Mouse (Mus musculus) stomach, embryonic 14.5 days (tissue): ENCODE measurements around the gene Map3k20. TPM values are rescaled to one million over a fixed set of nuclear protein-coding genes. Genes with fewer than 3 reads are reported as not detected.

Source experiments
- ATAC-seq: fragments of 200-750 bp; cut with Nextera tagmentation; 2 replicates; pipeline ENCODE4 v1.8.0; 2017; ENCODE audit warnings: low read depth, moderate TSS enrichment; ENCODE audit not compliant: insufficient number of reproducible peaks, insufficient read depth, low FRiP score
- H3K27ac ChIP-seq: fragments of 300-500 bp; sonication (generic); 2 replicates; pipeline ENCODE4 v1.5.1; 2014; ENCODE audit warnings: mild to moderate bottlenecking, low read length, moderate library complexity, mixed read lengths
- H3K27me3 ChIP-seq: fragments of 300-500 bp; sonication (generic); 2 replicates; pipeline ENCODE4 v1.6.1; 2014; ENCODE audit warnings: low read length, control low read depth, mixed read lengths; ENCODE audit not compliant: control insufficient read depth, insufficient read depth
- H3K36me3 ChIP-seq: fragments of 300-500 bp; sonication (generic); 2 replicates; pipeline ENCODE4 v1.6.1; 2014; ENCODE audit warnings: mild to moderate bottlenecking, control low read depth, low read length, moderate library complexity, mixed read lengths; ENCODE audit not compliant: control insufficient read depth, insufficient read depth
- H3K4me1 ChIP-seq: fragments of 300-500 bp; sonication (generic); 2 replicates; pipeline ENCODE4 v1.6.1; 2014; ENCODE audit warnings: low read length, control low read depth, mixed read lengths; ENCODE audit not compliant: control insufficient read depth, insufficient read depth
- H3K4me2 ChIP-seq: fragments of 300-500 bp; sonication (generic); replicated peaks from 2 replicates; pipeline ENCODE4 v1.6.1; 2014; ENCODE audit warnings: low read depth, low read length, control low read depth
- H3K4me3 ChIP-seq: fragments of 300-500 bp; sonication (generic); 2 replicates; pipeline ENCODE4 v1.5.1; 2014; ENCODE audit warnings: low read depth, low read length, control low read depth
- H3K9ac ChIP-seq: fragments of 300-500 bp; sonication (generic); replicated peaks from 2 replicates; pipeline ENCODE4 v1.6.1; 2014; ENCODE audit warnings: low read depth, mild to moderate bottlenecking, control low read depth, low read length, moderate library complexity, mixed read lengths
- H3K9me3 ChIP-seq: fragments of 300-500 bp; sonication (generic); 2 replicates; pipeline ENCODE4 v1.6.1; 2016; ENCODE audit warnings: low read depth, low read length, control low read depth; ENCODE audit not compliant: control insufficient read depth
- WGBS: fragments of 180-500 bp; shearing (Covaris S2); extraction: QIAGEN DNeasy Blood & Tissue Kit; methylation state at CpG from one replicate; pipeline ENCODE4 v1.1.7; 2014; 5-methylcytosine and 5-hydroxymethylcytosine counted together
- polyA plus RNA-seq: library from polyadenylated mRNA; unstranded; fragments of >200 nt; fragmentation: Nextera tagmentation; extraction: Ambion mirVana; gene quantifications from 2 replicates; pipeline ENCODE4 v1.2.1, GENCODE M21; 2014

Map3k20 gene
- polyA plus RNA-seq, 1 experiment from 2014 or later = 35.8 TPM

- H3K36me3 ChIP-seq = no peaks in the 10 kb centered on the region; the same call in 1 of the 2 replicates
- ATAC-seq = no peak
- H3K4me2 ChIP-seq = no peak overlapping the region
- 80% methylated on average over 3 of the region's 3 CpGs for whole genome bisulfite sequencing
- no peak overlapping the region for H3K27ac ChIP-seq
- no peaks in the 10 kb centered on the region for H3K27me3 ChIP-seq
- H3K4me1 ChIP-seq = no peaks in the 10 kb centered on the region
- H3K4me3 ChIP-seq = no peak overlapping the region
- H3K9me3 ChIP-seq = no peaks in the 10 kb centered on the region
- H3K9ac ChIP-seq = no peak overlapping the region
Measured at GRCm38 (mm10) chr2:72443960-72444359, 158.5 kb downstream of the Map3k20 start.

GRCm38 (mm10) chr2:72446106-72446505 is 160.7 kb downstream of the Map3k20 start:
- ATAC-seq = no peak
- no peak overlapping the region for H3K9ac ChIP-seq
- WGBS = 91% methylated on average over 3 of the region's 3 CpGs
- no peaks in the 10 kb centered on the region for H3K4me1 ChIP-seq
- H3K4me2 ChIP-seq = no peak overlapping the region
- no peak overlapping the region for H3K27ac ChIP-seq
- H3K27me3 ChIP-seq = no peaks in the 10 kb centered on the region
- H3K36me3 ChIP-seq = no peaks in the 10 kb centered on the region; the same call in 1 of the 2 replicates
- H3K9me3 ChIP-seq = no peaks in the 10 kb centered on the region
- H3K4me3 ChIP-seq = no peak overlapping the region

GRCm38 (mm10) chr2:72446615-72447014 is 161.2 kb downstream of the Map3k20 start:
- 41% methylated on average over 5 of the region's 5 CpGs for WGBS
- no peaks in the 10 kb centered on the region for H3K27me3 ChIP-seq
- no peak overlapping the region for H3K9ac ChIP-seq
- H3K36me3 ChIP-seq = no peaks in the 10 kb centered on the region; the same call in 1 of the 2 replicates
- no peak overlapping the region for H3K27ac ChIP-seq
- ATAC-seq = no peak
- no peaks in the 10 kb centered on the region for H3K4me1 ChIP-seq
- H3K9me3 ChIP-seq = no peaks in the 10 kb centered on the region
- H3K4me2 ChIP-seq = no peak overlapping the region
- H3K4me3 ChIP-seq = no peak overlapping the region

- no peaks in the 10 kb centered on the region for H3K27me3 ChIP-seq
- no peak for ATAC-seq
- H3K9me3 ChIP-seq = no peaks in the 10 kb centered on the region
- H3K9ac ChIP-seq = no peak overlapping the region
- H3K4me2 ChIP-seq = no peak overlapping the region
- WGBS = 42% methylated on average over 3 of the region's 3 CpGs
- no peak overlapping the region for H3K27ac ChIP-seq
- no peaks in the 10 kb centered on the region for H3K36me3 ChIP-seq
- H3K4me3 ChIP-seq = no peak overlapping the region
- H3K4me1 ChIP-seq = peaks cover 8% of the 10 kb centered on the region; the same call in 1 of the 2 replicates
Measured at GRCm38 (mm10) chr2:72453563-72453962, 168.1 kb downstream of the Map3k20 start.

GRCm38 (mm10) chr2:72456189-72456588 is 170.8 kb downstream of the Map3k20 start:
- no peaks in the 10 kb centered on the region for H3K36me3 ChIP-seq
- peaks cover 8% of the 10 kb centered on the region; the same call in 1 of the 2 replicates for H3K4me1 ChIP-seq
- no peak for ATAC-seq
- H3K9ac ChIP-seq = no peak overlapping the region
- no peaks in the 10 kb centered on the region for H3K27me3 ChIP-seq
- H3K27ac ChIP-seq = no peak overlapping the region
- H3K9me3 ChIP-seq = no peaks in the 10 kb centered on the region
- 66% methylated on average over 1 of the region's 1 CpGs for WGBS
- no peak overlapping the region for H3K4me2 ChIP-seq
- no peak overlapping the region for H3K4me3 ChIP-seq

GRCm38 (mm10) chr2:72464376-72465014 is 179.1 kb downstream of the Map3k20 start:
- Histone ChIP-seq H3K4me2 (no peak overlapping the region), H3K4me1 (peaks cover 9% of the 10 kb centered on the region; the same call in 1 of the 2 replicates), H3K9me3 (no peaks in the 10 kb centered on the region), H3K27ac (no peak overlapping the region), H3K9ac (no peak overlapping the region), H3K36me3 (no peaks in the 10 kb centered on the region), H3K27me3 (no peaks in the 10 kb centered on the region), H3K4me3 (no peak overlapping the region)
- ATAC-seq = no peak
- WGBS = 62% methylated on average over 7 of the region's 7 CpGs

- no peaks in the 10 kb centered on the region for H3K9me3 ChIP-seq
- ATAC-seq = peak; percentile 46; the same call in 1 of the 2 replicates
- H3K36me3 ChIP-seq = no peaks in the 10 kb centered on the region
- no peak overlapping the region; the same call in 1 of the 2 replicates for H3K27ac ChIP-seq
- WGBS = 59% methylated on average over 1 of the region's 1 CpGs
- no peak overlapping the region for H3K4me3 ChIP-seq
- H3K4me2 ChIP-seq = no peak overlapping the region
- H3K27me3 ChIP-seq = no peaks in the 10 kb centered on the region
- peaks cover 9% of the 10 kb centered on the region; the same call in 1 of the 2 replicates for H3K4me1 ChIP-seq
- H3K9ac ChIP-seq = no peak overlapping the region
Measured at GRCm38 (mm10) chr2:72467604-72468003, 182.2 kb downstream of the Map3k20 start.

GRCm38 (mm10) chr2:72471415-72472070 is 186.1 kb downstream of the Map3k20 start:
- H3K27me3 ChIP-seq = no peaks in the 10 kb centered on the region
- H3K4me3 ChIP-seq = no peak overlapping the region
- H3K9me3 ChIP-seq = no peaks in the 10 kb centered on the region
- no peak for ATAC-seq
- no peak overlapping the region for H3K4me2 ChIP-seq
- H3K36me3 ChIP-seq = no peaks in the 10 kb centered on the region
- peaks cover 9% of the 10 kb centered on the region; the same call in 1 of the 2 replicates for H3K4me1 ChIP-seq
- no peak overlapping the region for H3K9ac ChIP-seq
- H3K27ac ChIP-seq = no peak overlapping the region
- WGBS = 68% methylated on average over 16 of the region's 16 CpGs
